Mouse (Mus musculus) olfactory bulb, adult 2 months (tissue): Measurements from ENCODE around the gene Amotl2.

Source experiments
- CTCF ChIP-seq: fragments of 200-500 bp; IDR thresholded peaks from 2 replicates; pipeline ENCODE4 v1.5.1; 2012; ENCODE audit warnings: low read depth, mild to moderate bottlenecking, low read length, moderate library complexity; ENCODE audit not compliant: insufficient read depth
- POLR2A ChIP-seq: fragments of 200-500 bp; IDR thresholded peaks from 2 replicates; pipeline ENCODE4 v1.6.1; 2012; ENCODE audit warnings: mild to moderate bottlenecking, low read depth, low read length, moderate library complexity; ENCODE audit not compliant: insufficient read depth

GRCm38 (mm10) chr9:102755161-102755560, 38.7 kb downstream of the Amotl2 start:
- TF ChIP-seq CTCF (no peak), POLR2A (no peak)
